Mouse (Mus musculus): Measurements from ENCODE around the gene Sox9. TPM values are rescaled to one million over a fixed set of nuclear protein-coding genes. Genes with fewer than 3 reads are reported as not detected.

Sox9 gene
- polyA plus RNA-seq, 1 experiment from 2014 or later = 62.2 TPM

GRCm38 (mm10) chr11:112828553-112829287 lies 46.7 kb downstream of the Sox9 start:
- Histone ChIP-seq H3K4me2 (ENCODE audit: low read length) (no peak overlapping the region), H3K4me1 (ENCODE audit: control insufficient read depth, insufficient read depth, low read length) (peaks cover 24% of the 10 kb centered on the region), H3K9me3 (ENCODE audit: control insufficient read depth, low read length) (no peaks in the 10 kb centered on the region), H3K27ac (replicated peaks; ENCODE audit: low read depth, low read length) (no peak overlapping the region), H3K4me3 (replicated peaks; ENCODE audit: low read depth, low read length) (no peak overlapping the region), H3K27me3 (ENCODE audit: control insufficient read depth, insufficient read depth, low read length) (no peaks in the 10 kb centered on the region), H3K9ac (replicated peaks; ENCODE audit: low read length) (no peak overlapping the region), H3K36me3 (ENCODE audit: control insufficient read depth, insufficient read depth, low read length) (no peaks in the 10 kb centered on the region)
- no peak for ATAC-seq (ENCODE audit: low FRiP score, low TSS enrichment)
- 91% methylated on average over 9 of the region's 9 CpGs for WGBS
- no peak for DNase-seq

- Histone ChIP-seq H3K9me3 (ENCODE audit: control insufficient read depth, low read length) (no peaks in the 10 kb centered on the region), H3K27me3 (ENCODE audit: control insufficient read depth, insufficient read depth, low read length) (no peaks in the 10 kb centered on the region), H3K36me3 (ENCODE audit: control insufficient read depth, insufficient read depth, low read length) (no peaks in the 10 kb centered on the region), H3K4me3 (replicated peaks; ENCODE audit: low read depth, low read length) (no peak overlapping the region), H3K4me1 (ENCODE audit: control insufficient read depth, insufficient read depth, low read length) (peaks cover 17% of the 10 kb centered on the region; the same call in 1 of the 2 replicates), H3K9ac (replicated peaks; ENCODE audit: low read length) (no peak overlapping the region), H3K4me2 (ENCODE audit: low read length) (no peak overlapping the region), H3K27ac (replicated peaks; ENCODE audit: low read depth, low read length) (no peak overlapping the region)
- DNase-seq (no peak), ATAC-seq (ENCODE audit: low FRiP score, low TSS enrichment) (no peak)
- 60% methylated on average over 11 of the region's 11 CpGs for WGBS
Observed at GRCm38 (mm10) chr11:112834245-112835005, 52.4 kb downstream of the Sox9 start.

- Histone ChIP-seq H3K9me3 (ENCODE audit: control insufficient read depth, low read length) (no peaks in the 10 kb centered on the region), H3K27me3 (ENCODE audit: control insufficient read depth, insufficient read depth, low read length) (no peaks in the 10 kb centered on the region), H3K4me2 (ENCODE audit: low read length) (no peak overlapping the region), H3K9ac (replicated peaks; ENCODE audit: low read length) (no peak overlapping the region), H3K27ac (replicated peaks; ENCODE audit: low read depth, low read length) (no peak overlapping the region), H3K4me3 (replicated peaks; ENCODE audit: low read depth, low read length) (no peak overlapping the region), H3K4me1 (ENCODE audit: control insufficient read depth, insufficient read depth, low read length) (peaks cover 27% of the 10 kb centered on the region), H3K36me3 (ENCODE audit: control insufficient read depth, insufficient read depth, low read length) (no peaks in the 10 kb centered on the region)
- 62% methylated on average over 7 of the region's 7 CpGs for WGBS
- ATAC-seq (ENCODE audit: low FRiP score, low TSS enrichment) (no peak), DNase-seq (no peak)
Observed at GRCm38 (mm10) chr11:112835468-112836092, 53.6 kb downstream of the Sox9 start.
